Mouse (Mus musculus): Measurements from ENCODE around the gene Ermp1.

DNA sequence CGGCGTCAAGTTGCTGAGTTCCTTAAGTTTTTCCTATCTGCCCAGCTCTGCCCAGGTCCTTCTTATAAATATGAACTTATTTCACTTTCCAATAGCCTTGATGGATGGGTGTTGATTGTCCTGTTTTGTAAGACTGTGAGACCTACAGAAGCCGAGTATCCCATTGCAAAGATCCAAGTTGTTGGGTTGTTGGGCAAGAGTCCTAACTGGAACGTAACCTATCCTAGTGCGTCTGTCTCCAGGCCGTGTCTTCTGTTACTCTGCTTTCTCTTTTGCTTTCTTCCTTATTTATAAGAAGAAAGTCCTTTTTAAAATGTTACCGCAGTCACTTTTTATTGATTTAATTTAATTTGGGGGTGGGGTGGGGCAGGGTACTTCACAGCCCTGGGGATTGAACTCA, 26.7 kb upstream of the Ermp1 start:
- TF ChIP-seq CTCF (IDR thresholded peaks at IDR 0.05; ENCODE audit: control insufficient read depth, insufficient read depth, insufficient read length) (no peak), MAX (IDR thresholded peaks at IDR 0.05) (no peak), USF1 (IDR thresholded peaks at IDR 0.05; ENCODE audit: low read depth) (no peak), MYOG (IDR thresholded peaks at IDR 0.05; ENCODE audit: control insufficient read depth, extremely low read depth, insufficient read length) (no peak)

All from C2C12 (cell line).